Mouse (Mus musculus) intestine, embryonic 16.5 days (tissue): ENCODE results near the gene Mfsd12. TPM values are rescaled to one million over a fixed set of nuclear protein-coding genes. Genes with fewer than 3 reads are reported as not detected.

ENCODE experiments used
- ATAC-seq: fragments of 200-750 bp; cut with Nextera tagmentation; 2 replicates; pipeline ENCODE4 v1.8.0; 2017; ENCODE audit warnings: moderate TSS enrichment, moderate library complexity
- H3K27ac ChIP-seq: fragments of 300-500 bp; sonication (generic); 2 replicates; pipeline ENCODE4 v1.5.1; 2014; ENCODE audit warnings: mild to moderate bottlenecking, low read length
- H3K27me3 ChIP-seq: fragments of 300-500 bp; sonication (generic); replicated peaks from 2 replicates; pipeline ENCODE4 v1.6.1; 2014; ENCODE audit warnings: low read length, control low read depth, mixed read lengths; ENCODE audit not compliant: control insufficient read depth, insufficient read depth
- H3K36me3 ChIP-seq: fragments of 300-500 bp; sonication (generic); 2 replicates; pipeline ENCODE4 v1.6.1; 2014; ENCODE audit warnings: low read length, control low read depth; ENCODE audit not compliant: control insufficient read depth, insufficient read depth
- H3K4me1 ChIP-seq: fragments of 300-500 bp; sonication (generic); 2 replicates; pipeline ENCODE4 v1.6.1; 2014; ENCODE audit warnings: low read length, control low read depth, mixed read lengths; ENCODE audit not compliant: control insufficient read depth, insufficient read depth
- H3K4me2 ChIP-seq: fragments of 300-500 bp; sonication (generic); 2 replicates; pipeline ENCODE4 v1.6.1; 2014; ENCODE audit warnings: low read depth, low read length, control low read depth
- H3K4me3 ChIP-seq: fragments of 300-500 bp; sonication (generic); 2 replicates; pipeline ENCODE4 v1.5.1; 2014; ENCODE audit warnings: mild to moderate bottlenecking, low read length
- H3K9ac ChIP-seq: fragments of 300-500 bp; sonication (generic); 2 replicates; pipeline ENCODE4 v1.6.1; 2014; ENCODE audit warnings: low read depth, low read length
- H3K9me3 ChIP-seq: fragments of 300-500 bp; sonication (generic); 2 replicates; pipeline ENCODE4 v1.6.1; 2016; ENCODE audit warnings: low read length, control low read depth; ENCODE audit not compliant: control insufficient read depth
- WGBS: fragments of 180-500 bp; shearing (Covaris S2); extraction: QIAGEN DNeasy Blood & Tissue Kit; methylation state at CpG from one replicate; pipeline ENCODE4 v1.1.7; 2014; 5-methylcytosine and 5-hydroxymethylcytosine counted together
- polyA plus RNA-seq: library from polyadenylated mRNA; unstranded; fragments of >200 nt; fragmentation: Nextera tagmentation; extraction: Ambion mirVana; gene quantifications from 2 replicates; pipeline ENCODE4 v1.2.1, GENCODE M21; 2015

The Mfsd12 gene
- polyA plus RNA-seq, 1 experiment from 2014 or later = 21.6 TPM

- Histone ChIP-seq H3K9me3 (no peaks in the 10 kb centered on the region), H3K4me2 (0 out of 2 replicates have a peak overlapping the region, but pooled peaks have one; percentile 5), H3K36me3 (peaks cover 22% of the 10 kb centered on the region), H3K4me1 (peaks cover 77% of the 10 kb centered on the region), H3K4me3 (no peak overlapping the region), H3K9ac (0 out of 2 replicates have a peak overlapping the region, but pooled peaks have one; percentile 61), H3K27ac (no peak overlapping the region; the same call in 1 of the 2 replicates), H3K27me3 (peaks cover 4% of the 10 kb centered on the region; the same call in 1 of the 2 replicates)
- 67% methylated on average over 12 of the region's 12 CpGs for WGBS
- no peak for ATAC-seq
Measured at GRCm38 (mm10) chr10:81362336-81362949, 5.2 kb downstream of the Mfsd12 start.

DNA sequence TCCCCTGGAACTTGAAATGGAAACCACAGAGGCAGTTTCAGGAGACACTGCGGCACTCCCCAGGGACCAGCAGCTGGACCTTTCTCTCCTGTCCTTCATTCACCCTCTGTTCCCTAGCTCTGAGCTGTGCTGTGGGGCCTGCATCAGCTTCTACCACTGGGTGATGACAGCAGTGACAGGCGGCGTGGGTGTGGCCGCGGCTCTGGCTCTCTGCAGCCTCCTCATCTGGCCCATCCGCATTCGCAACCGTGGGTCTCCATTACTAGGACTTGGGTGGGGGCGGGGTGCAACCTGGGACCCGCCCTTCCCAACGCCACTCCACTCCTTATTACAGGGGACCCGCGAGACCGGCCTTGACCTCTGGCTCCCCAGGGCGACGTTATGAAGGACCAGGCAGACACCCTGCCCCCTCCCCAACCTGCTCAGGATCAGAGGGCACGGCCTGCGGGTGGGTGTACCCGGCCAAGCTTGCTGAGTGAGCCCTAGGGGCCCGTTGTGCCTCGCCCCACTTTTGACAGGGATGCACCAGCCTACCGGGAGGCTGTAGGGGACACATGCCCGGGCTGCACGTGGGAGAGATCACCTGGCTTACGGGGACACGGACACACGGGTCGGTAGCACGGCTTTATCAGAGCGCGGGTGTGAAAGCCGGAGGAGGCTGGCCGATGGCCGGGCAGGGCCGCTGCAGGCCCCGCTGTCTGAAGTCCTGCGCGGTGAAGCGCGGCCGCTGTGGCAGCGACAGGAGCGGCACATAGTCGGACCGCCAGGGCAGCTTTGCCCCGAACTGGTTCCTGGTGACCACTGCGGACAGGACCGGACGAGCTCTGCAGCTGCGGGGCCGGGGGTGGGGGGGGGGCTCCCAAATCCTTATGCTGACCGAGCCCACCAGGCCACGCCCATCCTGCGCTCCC is 6.4 kb downstream of the Mfsd12 start:
- Histone ChIP-seq H3K36me3 (peaks cover 34% of the 10 kb centered on the region), H3K27me3 (peaks cover 4% of the 10 kb centered on the region; the same call in 1 of the 2 replicates), H3K4me3 (peak overlapping the region; percentile 38), H3K9ac (peak overlapping the region; percentile 61), H3K4me1 (peaks cover 66% of the 10 kb centered on the region), H3K4me2 (peak overlapping the region; percentile 44), H3K9me3 (no peaks in the 10 kb centered on the region), H3K27ac (no peak overlapping the region; the same call in 1 of the 2 replicates)
- no peak for ATAC-seq
- 15% methylated on average over 54 of the region's 54 CpGs for WGBS

- WGBS = 12% methylated on average over 28 of the region's 28 CpGs
- Histone ChIP-seq H3K4me3 (peak overlapping the region; percentile 38), H3K36me3 (peaks cover 44% of the 10 kb centered on the region), H3K27me3 (peaks cover 4% of the 10 kb centered on the region; the same call in 1 of the 2 replicates), H3K4me1 (peaks cover 61% of the 10 kb centered on the region), H3K27ac (peak overlapping the region; percentile 46; the same call in 1 of the 2 replicates), H3K9ac (peak overlapping the region; percentile 61), H3K4me2 (peak overlapping the region; percentile 44), H3K9me3 (no peaks in the 10 kb centered on the region)
- ATAC-seq = peak; percentile 21
Measured at GRCm38 (mm10) chr10:81364666-81365065, 7.4 kb downstream of the Mfsd12 start.

DNA sequence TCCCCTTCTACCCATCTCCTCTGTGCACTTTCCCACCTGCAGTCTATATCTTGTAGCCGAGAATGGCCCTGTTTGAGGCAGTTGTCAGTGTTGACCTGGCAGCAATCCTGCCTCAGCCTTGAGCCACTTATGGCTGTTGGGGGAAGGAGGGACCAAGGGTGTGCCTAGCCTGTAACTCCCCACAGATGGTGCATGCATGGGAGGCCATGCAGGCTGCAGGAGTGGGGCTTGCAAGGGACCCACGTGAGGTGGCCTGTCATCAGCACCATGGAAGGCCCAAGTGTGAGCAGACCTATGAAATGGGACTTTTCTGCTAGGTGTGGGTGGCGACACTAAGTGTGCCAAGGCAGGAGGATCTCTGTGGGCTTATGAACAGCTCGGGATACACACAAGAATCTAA is 7.8 kb downstream of the Mfsd12 start:
- Histone ChIP-seq H3K9me3 (no peaks in the 10 kb centered on the region), H3K9ac (peak overlapping the region; percentile 61; the same call in 1 of the 2 replicates), H3K36me3 (peaks cover 47% of the 10 kb centered on the region), H3K4me2 (no peak overlapping the region), H3K27ac (peak overlapping the region; percentile 46), H3K4me1 (peaks cover 58% of the 10 kb centered on the region), H3K27me3 (peaks cover 4% of the 10 kb centered on the region; the same call in 1 of the 2 replicates), H3K4me3 (no peak overlapping the region)
- WGBS = 37% methylated on average over 4 of the region's 4 CpGs
- ATAC-seq = peak; percentile 19; the same call in 1 of the 2 replicates

- H3K9me3 ChIP-seq = no peaks in the 10 kb centered on the region
- peaks cover 4% of the 10 kb centered on the region; the same call in 1 of the 2 replicates for H3K27me3 ChIP-seq
- H3K27ac ChIP-seq = peak within 1 kb of the TSS; percentile 46
- peak; percentile 53 for ATAC-seq
- H3K4me1 ChIP-seq = peaks cover 52% of the 10 kb centered on the region
- peak within 1 kb of the TSS; percentile 61 for H3K9ac ChIP-seq
- peaks cover 53% of the 10 kb centered on the region for H3K36me3 ChIP-seq
- H3K4me3 ChIP-seq = peak within 1 kb of the TSS; percentile 38
- WGBS = 28% methylated on average over 12 of the region's 12 CpGs
- peak within 1 kb of the TSS; percentile 44 for H3K4me2 ChIP-seq
Measured at GRCm38 (mm10) chr10:81365672-81366476, 8.6 kb downstream of the Mfsd12 start, which contains the start of gene 4930404N11Rik. Gene 4930404N11Rik, minus strand, starts transcription at chr10:81365816.

GRCm38 (mm10) chr10:81366477-81367206 is 9.4 kb downstream of the Mfsd12 start:
- peaks cover 4% of the 10 kb centered on the region; the same call in 1 of the 2 replicates for H3K27me3 ChIP-seq
- 70% methylated on average over 6 of the region's 6 CpGs for WGBS
- H3K4me3 ChIP-seq = no peak overlapping the region
- no peak overlapping the region for H3K4me2 ChIP-seq
- H3K9me3 ChIP-seq = no peaks in the 10 kb centered on the region
- peaks cover 46% of the 10 kb centered on the region for H3K4me1 ChIP-seq
- H3K27ac ChIP-seq = peak overlapping the region; percentile 46
- ATAC-seq = peak; percentile 32
- peaks cover 51% of the 10 kb centered on the region for H3K36me3 ChIP-seq
- H3K9ac ChIP-seq = peak overlapping the region; percentile 29; the same call in 1 of the 2 replicates

DNA sequence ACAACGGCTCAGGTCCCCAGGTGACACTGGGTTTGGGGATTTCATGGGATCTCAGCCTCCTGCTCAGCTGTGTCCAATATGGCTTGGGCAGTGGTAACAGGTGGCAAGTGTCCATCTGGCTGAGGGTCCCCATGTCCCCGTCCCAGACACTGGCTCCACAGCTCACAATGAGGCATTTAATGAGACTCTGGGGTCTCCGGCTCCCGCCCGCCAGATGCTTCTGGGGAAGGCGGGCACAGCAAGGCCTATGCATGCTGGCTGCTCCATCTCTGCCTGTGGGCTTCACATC is 9.9 kb downstream of the Mfsd12 start:
- Histone ChIP-seq H3K9me3 (no peaks in the 10 kb centered on the region), H3K36me3 (peaks cover 51% of the 10 kb centered on the region), H3K27me3 (peaks cover 4% of the 10 kb centered on the region; the same call in 1 of the 2 replicates), H3K27ac (no peak overlapping the region), H3K4me1 (peaks cover 42% of the 10 kb centered on the region), H3K9ac (no peak overlapping the region), H3K4me3 (no peak overlapping the region), H3K4me2 (no peak overlapping the region)
- 84% methylated on average over 6 of the region's 6 CpGs for WGBS
- no peak for ATAC-seq

GRCm38 (mm10) chr10:81375322-81375721 is 18.0 kb downstream of the Mfsd12 start:
- Histone ChIP-seq H3K4me1 (peaks cover 20% of the 10 kb centered on the region), H3K9ac (no peak overlapping the region), H3K27me3 (no peaks in the 10 kb centered on the region), H3K36me3 (peaks cover 11% of the 10 kb centered on the region), H3K4me2 (no peak overlapping the region), H3K9me3 (no peaks in the 10 kb centered on the region), H3K27ac (no peak overlapping the region), H3K4me3 (no peak overlapping the region)
- ATAC-seq = no peak
- 95% methylated on average over 10 of the region's 10 CpGs for WGBS
